Mouse (Mus musculus) lung, postnatal 4 days (tissue): ENCODE results near the gene Tbx6.

Source experiments
- DNase-seq, 2 experiments: peaks; one replicate each; pipeline ENCODE4 v3.0.0; 2021

Tbx6 gene

DNA sequence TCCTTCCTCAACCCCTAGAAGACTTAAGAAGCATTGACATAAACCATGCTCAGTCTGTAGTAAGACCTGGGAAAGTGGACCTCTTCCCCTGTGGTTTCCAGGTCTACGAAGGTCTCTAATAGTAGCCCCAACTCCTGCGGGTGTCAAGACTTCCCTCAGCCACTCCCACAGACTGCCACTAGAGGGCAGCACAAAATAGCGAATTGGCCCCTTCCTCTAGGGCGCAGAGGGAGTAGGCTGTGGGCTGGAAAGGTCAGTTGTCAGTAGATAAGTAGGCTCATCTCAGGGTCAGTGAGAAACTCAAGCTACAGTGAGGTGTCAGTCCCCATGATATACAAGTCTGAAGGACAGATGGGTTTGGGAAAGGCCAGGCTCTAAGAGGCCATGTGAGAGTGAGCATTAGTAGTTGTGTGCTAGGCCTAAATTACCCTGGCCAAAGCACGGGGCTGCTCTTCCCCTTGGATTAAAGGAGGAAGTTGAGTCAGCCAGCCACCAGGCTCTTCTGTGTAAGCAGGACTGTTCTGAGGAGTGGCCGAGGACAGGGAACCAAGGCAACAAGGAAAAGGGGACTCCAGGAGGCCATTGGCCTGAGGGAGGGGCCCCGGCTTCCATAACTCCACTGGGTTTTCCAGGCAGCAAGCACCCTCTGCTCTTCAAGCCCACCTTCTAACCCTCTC, 40.7 kb downstream of the Tbx6 start:
- DNase-seq = peak; percentile 66 to 87

DNA sequence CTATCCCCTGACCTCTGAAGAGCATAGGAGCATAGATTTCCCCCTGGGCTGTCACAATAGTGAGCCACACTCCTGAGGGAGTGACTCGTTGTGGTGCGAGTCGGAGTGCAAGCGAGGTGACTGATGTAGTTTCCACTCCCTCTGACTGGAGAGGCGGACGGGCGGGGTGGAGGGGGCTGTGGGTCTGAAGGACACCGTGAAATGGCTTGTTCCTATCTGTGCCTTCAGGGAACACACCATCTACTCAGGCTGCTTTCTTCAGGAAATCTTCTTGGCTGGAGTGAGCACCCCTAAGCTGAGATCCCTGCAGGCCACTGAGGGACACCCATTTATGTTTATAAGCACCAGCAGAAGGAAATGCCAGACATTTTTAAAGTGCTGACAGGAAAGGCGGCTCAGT, 41.5 kb downstream of the Tbx6 start:
- no peak for DNase-seq

DNA sequence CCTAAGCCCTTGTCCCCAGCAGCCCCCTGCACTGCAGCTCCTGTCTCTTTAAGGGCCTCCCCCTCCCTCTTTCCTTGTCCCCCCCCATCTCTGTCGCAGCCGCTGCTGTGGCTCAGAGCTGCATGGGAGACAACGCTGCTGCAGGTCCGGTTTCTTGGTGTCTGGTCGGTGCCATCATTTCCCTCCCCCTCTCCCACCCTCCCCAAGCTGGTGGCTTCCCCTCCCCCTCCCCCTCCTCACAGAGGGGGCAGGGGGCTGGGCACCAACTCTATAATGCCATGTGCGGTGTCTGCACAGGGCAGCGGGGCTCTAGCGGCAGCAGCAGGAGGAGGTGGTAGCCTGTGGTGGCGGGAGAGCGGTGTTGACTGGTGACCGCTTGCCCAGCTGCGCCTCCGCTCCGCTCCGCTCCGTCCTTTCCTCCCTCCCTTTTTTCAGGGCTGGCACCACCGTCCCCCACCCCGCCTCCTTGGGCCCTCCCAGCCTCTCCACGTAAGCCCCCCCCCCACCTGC, 42.0 kb downstream of the Tbx6 start:
- no peak for DNase-seq

DNA sequence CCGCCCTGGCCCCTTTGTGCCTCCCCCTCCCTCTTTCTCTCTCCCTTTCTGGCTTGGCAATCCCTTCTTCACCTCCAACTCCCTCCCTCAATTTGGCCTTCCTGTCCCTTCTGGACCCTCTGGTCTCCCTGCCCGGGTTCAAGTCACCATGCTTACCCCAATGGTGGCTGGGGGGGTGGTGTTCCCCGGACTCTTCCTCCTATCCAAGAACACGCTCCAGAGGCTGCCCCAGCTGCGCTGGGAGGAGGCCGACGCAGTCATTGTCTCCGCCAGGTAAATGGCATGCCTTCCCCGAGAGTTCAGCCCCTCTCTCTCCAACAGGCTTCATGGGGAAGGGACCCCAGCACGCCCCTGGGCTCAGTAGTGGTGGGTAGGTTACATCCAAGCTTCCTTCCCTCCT, 42.7 kb downstream of the Tbx6 start:
- no peak for DNase-seq

DNA sequence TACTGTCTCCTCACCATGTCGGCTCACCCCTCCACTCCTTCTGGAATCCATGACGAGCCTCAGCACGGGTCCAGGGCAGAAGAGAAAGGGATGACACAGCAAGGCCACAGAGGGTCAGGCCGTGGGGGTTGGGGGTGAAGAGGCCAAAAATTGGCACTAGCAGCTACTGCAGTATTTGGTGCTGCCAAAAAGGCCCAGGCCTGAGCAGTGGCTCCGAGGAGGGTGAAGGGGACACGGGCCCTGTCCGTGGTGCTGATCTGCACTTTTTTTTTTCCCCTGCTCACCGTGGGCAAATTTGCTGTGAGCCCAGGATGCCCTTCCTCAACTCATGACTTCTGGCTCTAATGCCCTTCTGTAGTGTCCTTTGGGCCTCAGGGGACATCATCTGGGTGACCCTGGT, 44.1 kb downstream of the Tbx6 start:
- DNase-seq = no peak

DNA sequence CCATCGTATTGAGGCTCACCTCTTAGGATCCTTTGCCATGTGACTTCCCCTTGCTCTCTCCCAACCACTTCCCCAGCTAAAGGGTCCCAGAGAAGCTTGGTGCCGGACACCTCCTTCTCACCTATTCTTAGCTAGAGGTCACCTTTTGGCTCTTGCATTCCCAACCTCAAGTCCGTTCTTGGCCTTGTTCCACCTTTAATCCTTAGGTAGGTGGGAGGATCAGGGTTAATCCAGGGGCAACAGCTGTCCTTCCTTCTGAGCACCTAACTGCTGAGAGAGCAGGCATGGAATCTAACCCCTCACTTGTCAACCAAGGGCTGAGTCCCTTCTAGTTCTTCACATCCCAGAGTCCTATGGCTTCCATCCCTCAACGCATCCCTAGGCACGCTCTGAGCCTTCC, 44.7 kb downstream of the Tbx6 start:
- DNase-seq = no peak

DNA sequence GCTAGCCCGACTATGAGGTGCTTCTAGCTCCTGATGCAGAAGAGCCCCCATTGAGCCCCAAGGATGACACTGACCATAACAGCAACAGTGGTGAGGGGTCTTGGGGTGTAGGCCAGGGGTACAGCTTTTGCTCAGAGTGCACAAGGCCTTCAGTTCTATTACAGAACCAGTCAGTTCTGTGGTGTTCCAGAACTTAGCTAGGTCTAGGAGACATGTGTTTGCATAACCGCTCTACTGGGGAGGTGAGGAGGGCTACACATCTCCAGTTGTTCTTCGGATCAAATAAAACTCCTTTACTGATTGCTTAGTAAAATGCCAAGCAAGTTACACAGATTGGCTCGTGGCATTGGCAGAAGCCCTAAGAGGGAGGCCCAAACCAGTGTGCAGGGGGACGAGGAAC, 50.3 kb downstream of the Tbx6 start, which contains the start of gene 4930451I11Rik:
4930451I11Rik (minus strand) TSS at position 101 of the 400 bp plus-strand sequence.
- DNase-seq = no peak

DNA sequence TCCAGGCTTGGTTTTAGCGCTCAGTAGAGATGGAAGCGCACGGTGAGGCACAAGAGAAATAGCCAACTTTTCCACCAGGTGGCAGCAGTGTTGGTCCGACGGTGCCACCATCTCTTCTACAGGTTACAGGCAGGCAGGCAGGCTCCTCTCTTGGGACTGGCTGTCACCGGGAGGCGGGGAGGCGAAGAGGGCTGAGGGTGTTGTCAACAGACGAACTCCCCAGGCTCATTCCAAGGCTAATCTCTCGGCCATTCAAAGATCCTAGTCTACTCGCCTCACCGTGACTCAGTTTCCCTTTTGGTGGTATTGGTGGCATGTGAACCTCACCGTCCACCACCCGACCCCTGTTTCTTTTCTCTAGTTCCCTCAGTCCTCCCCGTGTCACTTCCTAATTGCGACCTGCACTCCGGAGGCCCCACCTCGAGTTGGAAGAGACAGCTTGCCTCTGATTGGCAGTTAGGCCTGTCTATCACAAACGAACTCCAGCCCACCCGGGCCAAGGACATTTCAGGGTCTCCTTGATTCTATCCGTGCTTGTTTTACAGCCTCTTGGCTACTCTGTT, 50.8 kb downstream of the Tbx6 start:
- DNase-seq = peak; percentile 78 to 86

DNA sequence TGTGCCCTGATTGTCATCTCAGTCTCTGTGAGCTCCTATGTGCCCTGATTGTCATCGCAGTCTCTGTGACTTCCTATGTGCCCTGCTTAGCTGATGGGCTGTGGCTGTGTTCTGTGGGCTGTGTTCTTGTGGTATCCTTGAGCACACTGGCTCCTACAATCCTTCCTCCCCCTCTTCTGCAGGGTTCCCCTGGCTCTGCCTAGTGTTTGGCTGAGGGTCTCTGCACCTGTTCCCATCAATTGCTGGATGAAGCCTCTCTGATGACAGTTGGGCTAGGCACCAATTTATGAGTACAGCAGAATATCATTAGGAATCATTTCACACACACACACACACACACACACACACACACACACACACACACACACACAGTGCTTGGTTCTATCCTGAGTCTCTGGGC, 52.0 kb downstream of the Tbx6 start:
- no peak for DNase-seq
